Mouse (Mus musculus): ENCODE data around the gene Gm20388.

GRCm38 (mm10) chr8:122288344-122288743, 2377.7 kb downstream of the Gm20388 start:
- TF ChIP-seq CTCF (IDR thresholded peaks at IDR 0.05; ENCODE audit: extremely low read depth, insufficient read depth, low read length) (no peak), POLR2A (IDR thresholded peaks at IDR 0.05; ENCODE audit: extremely low read depth, insufficient read depth, low read length) (no peak)

Data from cortical plate, adult 2 months (tissue).